Mouse (Mus musculus): ENCODE results near the gene Hnrnpdl.

Gene Hnrnpdl

GRCm38 (mm10) chr5:100005896-100006295, 33.6 kb downstream of the Hnrnpdl start:
- DNase-seq (ENCODE audit: low spot score) = no peak

- peak; percentile 48 for DNase-seq (ENCODE audit: low spot score)
Observed at GRCm38 (mm10) chr5:100005431-100005830, 34.0 kb downstream of the Hnrnpdl start.

- no peak for DNase-seq (ENCODE audit: low spot score)
Observed at GRCm38 (mm10) chr5:100003895-100004294, 35.6 kb downstream of the Hnrnpdl start.

GRCm38 (mm10) chr5:100000500-100000899, 39.0 kb downstream of the Hnrnpdl start:
- no peak for DNase-seq (ENCODE audit: low spot score)

- DNase-seq (ENCODE audit: low spot score) = no peak
Observed at GRCm38 (mm10) chr5:100000048-100000447, 39.4 kb downstream of the Hnrnpdl start.

- no peak for DNase-seq (ENCODE audit: low spot score)
Observed at GRCm38 (mm10) chr5:99994680-99995079, 44.8 kb downstream of the Hnrnpdl start.

GRCm38 (mm10) chr5:99994166-99994565, 45.3 kb downstream of the Hnrnpdl start:
- no peak for DNase-seq (ENCODE audit: low spot score)

Measured in c-Kit-positive CD71-positive TER-119-positive erythroid progenitor cells, embryonic 14.5 days (primary cell).